Mouse (Mus musculus) limb, embryonic 15.5 days (tissue): ENCODE measurements around the gene Gm14226. TPM values are rescaled to one million over a fixed set of nuclear protein-coding genes. Genes with fewer than 3 reads are reported as not detected.
A peak's percentile ranks its signal among the peaks of the same experiment; 100 is the strongest.
"Not testable (repeated sequence)": the region's sequence is repeated elsewhere in the genome, so short reads cannot be mapped to it uniquely, and the experiment has no call there.

Experiments
- ATAC-seq: fragments of 200-750 bp; cut with Nextera tagmentation; 2 replicates; pipeline ENCODE4 v1.8.0; 2017; ENCODE audit warnings: low read depth, moderate TSS enrichment; ENCODE audit not compliant: insufficient number of reproducible peaks, low FRiP score, low TSS enrichment
- H3K27ac ChIP-seq: fragments of 300-500 bp; sonication (generic); 2 replicates; pipeline ENCODE4 v1.5.1; 2015; ENCODE audit warnings: moderate library complexity, mild to moderate bottlenecking, inconsistent platforms
- H3K27me3 ChIP-seq: fragments of 300-500 bp; sonication (generic); 2 replicates; pipeline ENCODE4 v1.6.1; 2015; ENCODE audit warnings: inconsistent platforms
- H3K36me3 ChIP-seq: fragments of 300-500 bp; sonication (generic); 2 replicates; pipeline ENCODE4 v1.6.1; 2015; ENCODE audit warnings: inconsistent platforms
- H3K4me1 ChIP-seq: fragments of 300-500 bp; sonication (generic); 2 replicates; pipeline ENCODE4 v1.6.1; 2015; ENCODE audit warnings: inconsistent platforms
- H3K4me2 ChIP-seq: fragments of 300-500 bp; sonication (generic); 2 replicates; pipeline ENCODE4 v1.6.1; 2015; ENCODE audit warnings: mild to moderate bottlenecking, inconsistent platforms
- H3K4me3 ChIP-seq: fragments of 300-500 bp; sonication (generic); 2 replicates; pipeline ENCODE4 v1.5.1; 2015; ENCODE audit warnings: mild to moderate bottlenecking, inconsistent platforms
- H3K9ac ChIP-seq: fragments of 300-500 bp; sonication (generic); 2 replicates; pipeline ENCODE4 v1.6.1; 2015; ENCODE audit warnings: inconsistent platforms
- H3K9me3 ChIP-seq: fragments of 300-500 bp; sonication (generic); 2 replicates; pipeline ENCODE4 v1.6.1; 2016; ENCODE audit warnings: inconsistent platforms
- WGBS: fragments of 180-500 bp; shearing (Covaris S2); methylation state at CpG from one replicate; pipeline ENCODE4 v1.1.7; 2015; 5-methylcytosine and 5-hydroxymethylcytosine counted together
- polyA plus RNA-seq: library from polyadenylated mRNA; unstranded; fragments of >200 nt; fragmentation: Nextera tagmentation; extraction: Ambion mirVana; gene quantifications from 2 replicates; pipeline ENCODE4 v1.2.1, GENCODE M21; 2015

Gm14226 gene
- polyA plus RNA-seq, 1 experiment from 2014 or later = 3.7 TPM

DNA sequence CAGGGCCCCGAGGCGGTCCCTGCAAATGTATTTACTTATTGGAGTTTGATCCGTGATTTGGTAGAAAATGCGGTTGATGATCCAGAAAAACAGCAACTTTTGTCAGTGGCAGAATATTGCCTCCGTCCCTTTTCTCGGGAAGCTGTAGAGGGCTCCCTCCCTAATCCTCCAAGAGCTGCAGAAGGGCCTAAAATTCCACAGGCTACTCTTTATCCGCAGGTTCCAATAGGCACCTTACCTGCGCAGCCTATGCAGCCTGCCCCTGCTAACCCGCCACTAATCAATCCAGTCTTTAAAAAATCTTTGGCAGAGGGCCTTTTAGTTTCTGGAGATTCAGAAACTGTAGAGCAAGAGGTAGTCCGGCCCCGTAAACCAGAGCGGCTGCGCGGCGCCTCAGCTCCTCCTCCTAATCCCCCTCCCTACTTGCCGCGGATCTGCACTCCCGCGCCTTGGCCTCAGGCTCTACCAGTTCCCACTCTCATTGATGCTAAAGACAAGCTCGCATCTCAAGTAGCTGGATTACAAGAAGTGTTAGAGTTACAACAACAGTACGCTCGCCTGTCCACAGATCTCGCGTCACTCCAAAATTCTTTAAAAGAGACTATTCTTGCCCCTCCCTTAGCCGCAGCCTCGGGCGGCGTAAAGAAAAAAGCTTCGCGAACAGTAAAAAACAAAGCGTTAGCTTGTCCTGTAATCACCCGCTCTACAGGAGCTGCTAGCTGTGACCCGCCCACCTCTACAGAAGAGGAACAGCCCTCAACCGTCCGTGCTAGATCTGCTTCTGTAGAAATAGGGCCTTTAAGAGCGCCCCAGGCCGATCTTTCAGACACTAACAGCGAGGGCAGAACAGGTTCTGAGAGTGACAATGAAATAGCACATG lies 936 bp downstream of the Gm14226 start:
- WGBS = under 1% methylated on average over 38 of the region's 38 CpGs
- H3K9ac ChIP-seq = peak overlapping the region; percentile 26; the same call in 1 of the 2 replicates
- no peaks in the 10 kb centered on the region for H3K9me3 ChIP-seq
- peaks cover 6% of the 10 kb centered on the region; the same call in 1 of the 2 replicates for H3K4me1 ChIP-seq
- peak overlapping the region; percentile 85 for H3K27ac ChIP-seq
- no peaks in the 10 kb centered on the region; the same call in 1 of the 2 replicates for H3K27me3 ChIP-seq
- peak overlapping the region; percentile 82 for H3K4me2 ChIP-seq
- peak overlapping the region; percentile 45 for H3K4me3 ChIP-seq
- peak; percentile 84 for ATAC-seq
- H3K36me3 ChIP-seq = no peaks in the 10 kb centered on the region

DNA sequence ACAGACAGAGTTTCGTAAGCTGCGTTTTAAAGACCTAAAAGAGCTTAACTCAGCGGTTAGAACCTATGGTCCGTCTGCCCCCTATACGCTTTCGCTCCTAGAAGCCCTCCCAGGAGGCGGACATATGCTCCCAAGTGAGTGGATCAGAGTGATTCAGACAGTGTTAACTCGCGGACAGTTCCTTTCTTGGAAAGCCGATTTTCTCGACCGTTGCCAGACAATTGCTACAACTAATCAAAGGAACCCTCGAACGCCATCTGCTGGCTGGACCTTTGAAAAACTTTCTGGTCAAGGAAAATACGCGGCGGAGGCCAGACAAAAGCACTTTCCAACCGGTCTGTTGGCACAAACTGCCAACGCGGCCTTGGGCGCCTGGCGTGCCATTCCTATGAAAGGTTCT lies 1.6 kb downstream of the Gm14226 start:
- under 1% methylated on average over 22 of the region's 22 CpGs for WGBS
- Histone ChIP-seq H3K27me3 (no peaks in the 10 kb centered on the region; the same call in 1 of the 2 replicates), H3K9me3 (no peaks in the 10 kb centered on the region), H3K9ac (peak overlapping the region; percentile 26; the same call in 1 of the 2 replicates), H3K4me1 (peaks cover 6% of the 10 kb centered on the region; the same call in 1 of the 2 replicates), H3K27ac (peak overlapping the region; percentile 85), H3K36me3 (no peaks in the 10 kb centered on the region), H3K4me3 (peak overlapping the region; percentile 45), H3K4me2 (peak overlapping the region; percentile 82)
- ATAC-seq = peak; percentile 65

GRCm38 (mm10) chr2:155020247-155020826 lies 2.3 kb downstream of the Gm14226 start:
- H3K27me3 ChIP-seq, H3K4me2 ChIP-seq, H3K9ac ChIP-seq, ATAC-seq, H3K9me3 ChIP-seq, H3K4me3 ChIP-seq, H3K36me3 ChIP-seq, H3K4me1 ChIP-seq, H3K27ac ChIP-seq: not testable (repeated sequence)
- 37% methylated on average over 20 of the region's 20 CpGs for WGBS

- no peak overlapping the region for H3K27ac ChIP-seq
- H3K4me1 ChIP-seq = no peaks in the 10 kb centered on the region
- H3K9ac ChIP-seq = no peak overlapping the region
- H3K27me3 ChIP-seq = no peaks in the 10 kb centered on the region
- H3K9me3 ChIP-seq = no peaks in the 10 kb centered on the region
- no peaks in the 10 kb centered on the region for H3K36me3 ChIP-seq
- no peak overlapping the region for H3K4me3 ChIP-seq
- H3K4me2 ChIP-seq = no peak overlapping the region
- 47% methylated on average over 7 of the region's 7 CpGs for WGBS
- no peak for ATAC-seq
These were observed 12.8 kb downstream of the Gm14226 start for GRCm38 (mm10) chr2:155030831-155031230.

DNA sequence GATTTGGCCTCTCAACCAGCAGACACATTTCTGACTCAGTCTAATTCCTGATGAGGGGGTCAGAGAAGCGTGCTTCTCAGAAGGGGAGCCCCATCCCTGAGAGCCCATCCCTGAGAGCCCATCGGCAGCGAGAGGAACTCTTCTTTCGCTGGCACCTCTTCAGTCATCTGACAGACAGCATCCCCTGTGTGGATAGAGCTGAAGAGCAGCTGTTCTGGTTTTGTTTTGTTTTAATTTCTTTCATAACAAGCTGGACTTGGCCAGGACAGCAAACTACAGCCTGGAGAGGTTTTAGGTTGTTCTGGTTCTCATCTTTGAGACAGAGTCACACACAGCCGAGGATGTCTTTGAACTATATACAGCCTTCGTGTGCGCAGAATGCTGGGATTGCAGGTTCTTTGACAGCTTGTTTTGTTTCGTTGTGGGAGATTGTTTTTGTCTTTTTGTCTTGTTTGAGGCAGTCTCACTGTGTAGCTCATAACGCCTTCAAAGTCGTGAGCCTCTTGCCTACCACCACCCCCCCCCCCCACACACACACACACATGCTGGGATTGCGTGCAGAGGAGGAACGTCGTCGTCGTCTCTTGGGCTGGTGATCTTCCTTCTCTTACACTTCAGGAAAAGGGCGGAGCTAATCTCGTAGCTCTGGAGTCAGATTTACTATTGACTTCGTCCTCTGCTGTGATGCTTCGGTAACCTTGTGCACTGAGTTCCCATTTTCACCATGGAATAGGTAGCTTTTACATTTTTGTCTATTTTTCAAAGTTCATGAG lies 15.1 kb downstream of the Gm14226 start:
- Histone ChIP-seq H3K9me3 (no peaks in the 10 kb centered on the region), H3K36me3 (no peaks in the 10 kb centered on the region), H3K27me3 (no peaks in the 10 kb centered on the region), H3K27ac (peak overlapping the region; percentile 38; the same call in 1 of the 2 replicates), H3K4me1 (no peaks in the 10 kb centered on the region), H3K4me3 (no peak overlapping the region), H3K4me2 (no peak overlapping the region), H3K9ac (no peak overlapping the region)
- no peak for ATAC-seq
- WGBS = 32% methylated on average over 19 of the region's 19 CpGs

GRCm38 (mm10) chr2:155039956-155040355 lies 21.9 kb downstream of the Gm14226 start:
- Histone ChIP-seq H3K4me1 (no peaks in the 10 kb centered on the region), H3K4me2 (no peak overlapping the region), H3K27ac (no peak overlapping the region), H3K27me3 (no peaks in the 10 kb centered on the region), H3K36me3 (no peaks in the 10 kb centered on the region), H3K9me3 (no peaks in the 10 kb centered on the region), H3K9ac (no peak overlapping the region), H3K4me3 (no peak overlapping the region)
- no peak for ATAC-seq
- 77% methylated on average over 4 of the region's 4 CpGs for WGBS

DNA sequence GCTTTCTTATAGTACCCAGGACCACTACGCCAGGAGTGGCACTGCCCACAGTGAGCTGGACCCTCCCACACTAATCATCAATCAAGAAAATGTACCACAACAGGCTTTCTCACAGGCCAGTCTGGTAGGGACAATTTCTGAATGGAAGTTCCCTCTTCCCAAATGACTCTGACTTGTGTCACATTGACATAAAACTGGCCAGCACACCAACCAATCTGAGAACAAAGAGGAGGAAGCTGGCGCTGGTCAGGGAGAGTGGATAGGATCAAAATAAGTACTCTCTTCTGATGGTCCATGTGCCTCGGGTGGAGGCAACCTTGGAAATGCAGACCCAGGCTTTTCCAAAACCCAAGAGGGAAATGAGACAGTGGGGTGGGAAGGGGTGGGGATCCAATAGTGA lies 26.5 kb downstream of the Gm14226 start:
- ATAC-seq = no peak
- no peaks in the 10 kb centered on the region for H3K9me3 ChIP-seq
- H3K4me2 ChIP-seq = no peak overlapping the region
- no peaks in the 10 kb centered on the region for H3K27me3 ChIP-seq
- H3K27ac ChIP-seq = no peak overlapping the region
- no peak overlapping the region for H3K4me3 ChIP-seq
- no peak overlapping the region for H3K9ac ChIP-seq
- no peaks in the 10 kb centered on the region for H3K36me3 ChIP-seq
- 63% methylated on average over 3 of the region's 3 CpGs for WGBS
- H3K4me1 ChIP-seq = peaks cover 9% of the 10 kb centered on the region; the same call in 1 of the 2 replicates

DNA sequence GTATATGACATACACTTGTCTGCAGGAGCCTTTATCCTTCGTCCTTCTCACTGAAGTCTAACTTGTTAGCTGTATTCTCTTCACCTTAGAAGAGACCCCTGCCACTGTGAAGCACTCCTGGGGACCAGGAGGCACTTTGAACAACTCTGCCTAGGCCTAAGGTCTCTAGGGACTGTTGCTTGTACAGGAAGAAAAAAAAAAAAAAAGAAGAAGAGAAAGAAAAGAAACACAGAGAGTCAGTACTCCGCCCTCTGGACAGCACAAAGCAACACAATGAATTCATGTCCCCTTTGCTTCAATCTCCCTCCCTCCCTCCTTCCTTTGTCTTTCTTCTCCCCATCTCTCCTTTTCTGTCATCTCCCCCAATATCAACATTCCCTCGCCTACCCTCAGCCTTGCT lies 27.0 kb downstream of the Gm14226 start:
- Histone ChIP-seq H3K27ac (no peak overlapping the region), H3K4me1 (peaks cover 11% of the 10 kb centered on the region), H3K36me3 (no peaks in the 10 kb centered on the region), H3K9ac (no peak overlapping the region), H3K4me2 (no peak overlapping the region), H3K27me3 (no peaks in the 10 kb centered on the region), H3K4me3 (no peak overlapping the region), H3K9me3 (no peaks in the 10 kb centered on the region)
- no peak for ATAC-seq
- WGBS = 83% methylated on average over 3 of the region's 3 CpGs

- H3K9me3 ChIP-seq = no peaks in the 10 kb centered on the region
- no peaks in the 10 kb centered on the region for H3K27me3 ChIP-seq
- ATAC-seq = no peak
- H3K4me3 ChIP-seq = no peak overlapping the region
- no peak overlapping the region for H3K9ac ChIP-seq
- 85% methylated on average over 2 of the region's 2 CpGs for WGBS
- no peak overlapping the region for H3K27ac ChIP-seq
- H3K4me1 ChIP-seq = peaks cover 22% of the 10 kb centered on the region
- H3K36me3 ChIP-seq = no peaks in the 10 kb centered on the region
- no peak overlapping the region for H3K4me2 ChIP-seq
These were observed 28.7 kb downstream of the Gm14226 start for GRCm38 (mm10) chr2:155046803-155047202.

GRCm38 (mm10) chr2:155047452-155048178 lies 29.5 kb downstream of the Gm14226 start:
- Histone ChIP-seq H3K4me3 (peak overlapping the region; percentile 23), H3K9ac (0 out of 2 replicates have a peak overlapping the region, but pooled peaks have one; percentile 7)

DNA sequence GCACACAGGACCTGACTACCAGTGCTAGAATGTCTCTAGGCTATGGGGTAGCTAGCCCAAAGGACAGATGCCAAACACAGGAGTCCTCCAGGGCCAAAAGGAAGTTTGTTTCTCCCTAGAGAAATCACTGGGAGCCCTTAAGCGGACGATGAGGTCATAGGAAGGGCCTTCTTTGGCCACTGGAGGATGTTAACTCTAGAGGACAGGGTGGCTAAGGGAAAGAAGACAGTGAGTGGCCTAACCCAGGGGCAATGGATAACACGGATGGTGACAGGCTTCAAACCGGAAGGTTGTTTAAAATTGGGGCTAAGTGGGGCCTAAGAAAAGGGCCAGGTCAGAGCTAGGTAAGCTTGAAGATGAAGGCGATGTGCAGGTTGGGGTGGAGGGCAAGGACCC lies 32.0 kb downstream of the Gm14226 start:
- Histone ChIP-seq H3K27me3 (no peaks in the 10 kb centered on the region), H3K9ac (peak overlapping the region; percentile 49; the same call in 1 of the 2 replicates), H3K4me3 (peak overlapping the region; percentile 62), H3K9me3 (no peaks in the 10 kb centered on the region), H3K4me1 (peaks cover 24% of the 10 kb centered on the region), H3K27ac (peak overlapping the region; percentile 83), H3K36me3 (no peaks in the 10 kb centered on the region), H3K4me2 (peak overlapping the region; percentile 91)
- WGBS = 21% methylated on average over 5 of the region's 5 CpGs
- no peak for ATAC-seq

More at GRCm38 (mm10) chr2:155047452-155048178, 29.5 kb downstream of the Gm14226 start:
- Histone ChIP-seq H3K4me2 (peak overlapping the region; percentile 17; the same call in 1 of the 2 replicates), H3K27ac (peak overlapping the region; percentile 66), H3K36me3 (no peaks in the 10 kb centered on the region), H3K27me3 (no peaks in the 10 kb centered on the region), H3K4me1 (peaks cover 24% of the 10 kb centered on the region), H3K9me3 (no peaks in the 10 kb centered on the region)
- no peak for ATAC-seq
- WGBS = 29% methylated on average over 7 of the region's 7 CpGs
